Mouse (Mus musculus) liver, adult 2 months (tissue): ENCODE measurements around the gene Trub2. TPM values are rescaled to one million over a fixed set of nuclear protein-coding genes. Genes with fewer than 3 reads are reported as not detected.
A peak's percentile ranks its signal among the peaks of the same experiment; 100 is the strongest.
"Not testable (repeated sequence)": the region's sequence is repeated elsewhere in the genome, so short reads cannot be mapped to it uniquely, and the experiment has no call there.

Experiments used
- DNase-seq: peaks from one replicate; pipeline ENCODE4 v3.0.0-alpha.2; 2011; ENCODE audit warnings: low read depth, low spot score; ENCODE audit errors: extremely low read depth
- H3K27ac ChIP-seq: fragments of 200-500 bp; replicated peaks from 2 replicates; pipeline ENCODE4 v1.5.1; 2012; ENCODE audit warnings: low read depth, mild to moderate bottlenecking, control low read depth, inconsistent platforms, low read length; ENCODE audit not compliant: insufficient read depth
- H3K27me3 ChIP-seq: fragments of 200-500 bp; 2 replicates; pipeline ENCODE4 v1.6.1; 2012; ENCODE audit warnings: mild to moderate bottlenecking, moderate library complexity, low read length, inconsistent platforms; ENCODE audit not compliant: control insufficient read depth, insufficient read depth
- H3K36me3 ChIP-seq: fragments of 200-500 bp; 2 replicates; pipeline ENCODE4 v1.6.1; 2012; ENCODE audit warnings: low read length, inconsistent platforms; ENCODE audit not compliant: control insufficient read depth, insufficient read depth
- H3K4me1 ChIP-seq: fragments of 200-500 bp; 2 replicates; pipeline ENCODE4 v1.6.1; 2011; ENCODE audit warnings: low read length; ENCODE audit not compliant: control insufficient read depth, insufficient read depth
- H3K4me3 ChIP-seq: fragments of 200-500 bp; 2 replicates; pipeline ENCODE4 v1.5.1; 2011; ENCODE audit warnings: low read depth, mild to moderate bottlenecking, control low read depth, low read length, moderate library complexity; ENCODE audit not compliant: insufficient read depth
- H3K79me2 ChIP-seq: fragments of 200-500 bp; 2 replicates; pipeline ENCODE4 v1.6.1; 2012; ENCODE audit warnings: inconsistent platforms, mild to moderate bottlenecking, low read length, moderate library complexity; ENCODE audit not compliant: control insufficient read depth, insufficient read depth
- H3K9ac ChIP-seq: fragments of 200-500 bp; 2 replicates; pipeline ENCODE4 v1.6.1; 2012; ENCODE audit warnings: low read depth, mild to moderate bottlenecking, control low read depth, inconsistent platforms, low read length
- CTCF ChIP-seq: fragments of 200-500 bp; IDR thresholded peaks from 2 replicates; pipeline ENCODE4 v1.5.1; 2011; ENCODE audit warnings: low read depth, low read length, control low read depth
- POLR2A ChIP-seq: fragments of 200-500 bp; IDR thresholded peaks from 2 replicates; pipeline ENCODE4 v1.6.1; 2011; ENCODE audit warnings: low read length, control low read depth; ENCODE audit not compliant: insufficient read depth; ENCODE audit errors: extremely low read depth
- WGBS: fragments of 180-500 bp; shearing (Covaris S2); methylation state at CpG from one replicate; pipeline ENCODE4 v1.1.7; 2018; 5-methylcytosine and 5-hydroxymethylcytosine counted together
- polyA plus RNA-seq: library from polyadenylated mRNA; depleted of rRNA; stranded (reverse); fragments of >200 nt; gene quantifications from 2 replicates; pipeline ENCODE4 v1.2.3, GENCODE M21; 2012
- total RNA-seq: library from RNA; depleted of rRNA; stranded (reverse); fragments of >200 nt; gene quantifications from 2 replicates; pipeline ENCODE4 v1.2.3, GENCODE M21; 2014

Trub2 gene
- total and polyA plus RNA-seq, 2 experiments: 10.2 to 19.7 TPM

- peak within 1 kb of the TSS; percentile 82 for H3K4me3 ChIP-seq
- TF ChIP-seq CTCF (no peak), POLR2A (0 out of 2 replicates have a peak, but pooled peaks have one; percentile 7)
- peaks cover 4% of the 10 kb centered on the region for H3K4me1 ChIP-seq
- peak within 1 kb of the TSS; percentile 68 for H3K9ac ChIP-seq
- WGBS: 2% methylated on average over 31 of the region's 31 CpGs
- H3K27ac ChIP-seq: peak within 1 kb of the TSS; percentile 51
- H3K27me3 ChIP-seq: no peaks in the 10 kb centered on the region
- peaks cover 5% of the 10 kb centered on the region; the same call in 1 of the 2 replicates for H3K36me3 ChIP-seq
- H3K79me2 ChIP-seq: no peaks in the 10 kb centered on the region
- DNase-seq: peak; percentile 92
Observed at GRCm38 (mm10) chr2:29787104-29787917, 991 bp downstream of the Trub2 start, which contains the start of gene Coq4. TSS of gene Coq4 (plus strand) at chr2:29787493.

- peaks cover 12% of the 10 kb centered on the region for H3K36me3 ChIP-seq
Observed at GRCm38 (mm10) chr2:29784290-29784689, 4.0 kb downstream of the Trub2 start.

GRCm38 (mm10) chr2:29781256-29781655 lies 7.0 kb downstream of the Trub2 start:
- H3K4me3 ChIP-seq, DNase-seq, H3K79me2 ChIP-seq, H3K27ac ChIP-seq, H3K27me3 ChIP-seq, H3K9ac ChIP-seq, H3K4me1 ChIP-seq: not testable (repeated sequence)
- peaks cover 12% of the 10 kb centered on the region for H3K36me3 ChIP-seq
- WGBS: 92% methylated on average over 2 of the region's 2 CpGs

More at GRCm38 (mm10) chr2:29784290-29784689, 4.0 kb downstream of the Trub2 start:
- H3K4me3 ChIP-seq: no peak overlapping the region
- TF ChIP-seq POLR2A (no peak), CTCF (no peak)
- no peak overlapping the region for H3K27ac ChIP-seq
- no peak for DNase-seq
- H3K9ac ChIP-seq: no peak overlapping the region
- no peaks in the 10 kb centered on the region for H3K27me3 ChIP-seq
- H3K79me2 ChIP-seq: no peaks in the 10 kb centered on the region
- peaks cover 4% of the 10 kb centered on the region for H3K4me1 ChIP-seq
- 81% methylated on average over 4 of the region's 4 CpGs for WGBS

- TF ChIP-seq CTCF (no peak), POLR2A (no peak)
- Histone ChIP-seq H3K79me2 (no peaks in the 10 kb centered on the region), H3K36me3 (no peaks in the 10 kb centered on the region; the same call in 1 of the 2 replicates), H3K27ac (no peak overlapping the region), H3K4me3 (no peak overlapping the region), H3K4me1 (peaks cover 10% of the 10 kb centered on the region), H3K27me3 (no peaks in the 10 kb centered on the region), H3K9ac (no peak overlapping the region)
- WGBS: 42% methylated on average over 4 of the region's 4 CpGs
- peak; percentile 57 for DNase-seq
Observed at GRCm38 (mm10) chr2:29773323-29773722, 15.0 kb downstream of the Trub2 start.

- Histone ChIP-seq H3K4me1 (peaks cover 10% of the 10 kb centered on the region), H3K36me3 (no peaks in the 10 kb centered on the region; the same call in 1 of the 2 replicates), H3K27ac (peak overlapping the region; percentile 17), H3K79me2 (no peaks in the 10 kb centered on the region), H3K9ac (no peak overlapping the region), H3K4me3 (no peak overlapping the region), H3K27me3 (no peaks in the 10 kb centered on the region)
- no peak for TF ChIP-seq POLR2A
- no peak for TF ChIP-seq CTCF
- 24% methylated on average over 8 of the region's 8 CpGs for WGBS
- peak; percentile 84 for DNase-seq
Observed at GRCm38 (mm10) chr2:29771611-29772461, 16.5 kb downstream of the Trub2 start.
